Mouse (Mus musculus) C2C12 (cell line): ENCODE measurements at regions not wholly inside any gene's neighbourhood (a gene's known extent, or its start where the extent isn't known, plus 50 kb on each side); places are given as distances from the start of the nearest gene placed in this dataset.
"Not testable (repeated sequence)": the region's sequence is repeated elsewhere in the genome, so short reads cannot be mapped to it uniquely, and the experiment has no call there.

ENCODE experiments used
- H3K27me3 ChIP-seq: one replicate; pipeline ENCODE4 v1.6.1; 2011; ENCODE audit not compliant: control insufficient read depth, insufficient read depth, insufficient read length
- H3K36me3 ChIP-seq: one replicate; pipeline ENCODE4 v1.6.1; 2011; ENCODE audit not compliant: control insufficient read depth, insufficient read depth
- H3K4me3 ChIP-seq: one replicate; pipeline ENCODE4 v1.5.1; 2011; ENCODE audit warnings: mild to moderate bottlenecking, control low read depth; ENCODE audit not compliant: poor library complexity, insufficient read depth, severe bottlenecking
- H3K79me2 ChIP-seq: one replicate; pipeline ENCODE4 v1.6.1; 2011; ENCODE audit not compliant: control insufficient read depth, insufficient read depth
- H3K79me3 ChIP-seq: one replicate; pipeline ENCODE4 v1.6.1; 2011; ENCODE audit warnings: low read depth, control low read depth
- H3ac ChIP-seq: one replicate; pipeline ENCODE3; 2011; ENCODE audit warnings: low read depth; ENCODE audit not compliant: control insufficient read depth, insufficient read length
- CEBPB ChIP-seq: IDR thresholded peaks from one replicate; pipeline ENCODE4 v1.6.1; 2011; ENCODE audit warnings: low read depth, mild to moderate bottlenecking, control low read depth, moderate library complexity
- CTCF ChIP-seq: IDR thresholded peaks from one replicate; pipeline ENCODE4 v1.5.1; 2011; ENCODE audit not compliant: control insufficient read depth, insufficient read depth, insufficient read length
- FOSL1 ChIP-seq: IDR thresholded peaks from one replicate; pipeline ENCODE4 v1.8.0; 2011; ENCODE audit warnings: mild to moderate bottlenecking, low read length; ENCODE audit not compliant: poor library complexity, insufficient read depth, severe bottlenecking
- MAX ChIP-seq: IDR thresholded peaks from one replicate; pipeline ENCODE4 v1.6.1; 2011; ENCODE audit warnings: mild to moderate bottlenecking, control low read depth
- MYOD1 ChIP-seq: IDR thresholded peaks from one replicate; pipeline ENCODE4 v1.6.1; 2011; ENCODE audit warnings: low read depth; ENCODE audit not compliant: control insufficient read depth, insufficient read length
- MYOG ChIP-seq: IDR thresholded peaks from one replicate; pipeline ENCODE4 v1.6.1; 2011; ENCODE audit not compliant: control insufficient read depth, insufficient read length; ENCODE audit errors: extremely low read depth
- USF1 ChIP-seq: IDR thresholded peaks from one replicate; pipeline ENCODE4 v1.6.1; 2011; ENCODE audit warnings: low read depth, mild to moderate bottlenecking, control low read depth, moderate library complexity

- Histone ChIP-seq H3K79me2 (no peaks in the 10 kb centered on the region), H3K4me3 (no peak overlapping the region), H3ac (no peak overlapping the region), H3K27me3 (no peaks in the 10 kb centered on the region), H3K36me3 (no peaks in the 10 kb centered on the region), H3K79me3 (no peaks in the 10 kb centered on the region)
- TF ChIP-seq CEBPB (no peak), MYOD1 (no peak), MAX (no peak), USF1 (no peak), MYOG (no peak), CTCF (no peak), FOSL1 (no peak)
Measured at GRCm38 (mm10) chr17:59179018-59179417, 165.8 kb upstream of the Nudt12 start.

- H3K4me3 ChIP-seq, result no peak overlapping the region
- H3K27me3 ChIP-seq, result no peaks in the 10 kb centered on the region
- no peaks in the 10 kb centered on the region for H3K79me2 ChIP-seq
- no peaks in the 10 kb centered on the region for H3K79me3 ChIP-seq
- no peaks in the 10 kb centered on the region for H3K36me3 ChIP-seq
- H3ac ChIP-seq, result no peak overlapping the region
- no peak for TF ChIP-seq CTCF
- no peak for TF ChIP-seq MAX
- TF ChIP-seq MYOG, result no peak
- TF ChIP-seq MYOD1, result no peak
- no peak for TF ChIP-seq USF1
- TF ChIP-seq CEBPB, result no peak
- no peak for TF ChIP-seq FOSL1
Measured at GRCm38 (mm10) chr17:59156345-59156744, 143.2 kb upstream of the Nudt12 start.

GRCm38 (mm10) chr17:59143760-59144157, 130.6 kb upstream of the Nudt12 start:
- H3K27me3 ChIP-seq, result no peaks in the 10 kb centered on the region
- H3ac ChIP-seq, result no peak overlapping the region
- H3K79me2 ChIP-seq, result no peaks in the 10 kb centered on the region
- no peak overlapping the region for H3K4me3 ChIP-seq
- no peaks in the 10 kb centered on the region for H3K36me3 ChIP-seq
- H3K79me3 ChIP-seq, result no peaks in the 10 kb centered on the region
- TF ChIP-seq MAX (no peak), CEBPB (no peak), MYOD1 (no peak)

GRCm38 (mm10) chr17:59142995-59143759, 130.0 kb upstream of the Nudt12 start:
- no peak overlapping the region for H3ac ChIP-seq
- no peak overlapping the region for H3K4me3 ChIP-seq
- TF ChIP-seq MYOG, result no peak
- no peak for TF ChIP-seq CTCF
- TF ChIP-seq CEBPB, result no peak
- TF ChIP-seq MAX, result no peak
- no peak for TF ChIP-seq FOSL1
- TF ChIP-seq USF1, result no peak
- no peak for TF ChIP-seq MYOD1
- H3K27me3 ChIP-seq, result no peaks in the 10 kb centered on the region
- no peaks in the 10 kb centered on the region for H3K79me3 ChIP-seq
- H3K36me3 ChIP-seq, result no peaks in the 10 kb centered on the region
- no peaks in the 10 kb centered on the region for H3K79me2 ChIP-seq

- TF ChIP-seq MYOD1 (no peak), MYOG (no peak), CTCF (no peak), FOSL1 (no peak)
- Histone ChIP-seq H3K36me3 (no peaks in the 10 kb centered on the region), H3K79me2 (no peaks in the 10 kb centered on the region), H3ac (no peak overlapping the region), H3K4me3 (no peak overlapping the region), H3K79me3 (no peaks in the 10 kb centered on the region), H3K27me3 (no peaks in the 10 kb centered on the region)
Measured at GRCm38 (mm10) chr17:59138791-59139190, 125.6 kb upstream of the Nudt12 start.

- no peak overlapping the region for H3K4me3 ChIP-seq
- H3K27me3 ChIP-seq, result no peaks in the 10 kb centered on the region
- no peaks in the 10 kb centered on the region for H3K79me2 ChIP-seq
- H3K79me3 ChIP-seq, result no peaks in the 10 kb centered on the region
- no peaks in the 10 kb centered on the region for H3K36me3 ChIP-seq
- no peak overlapping the region for H3ac ChIP-seq
- no peak for TF ChIP-seq FOSL1
- no peak for TF ChIP-seq MYOG
- TF ChIP-seq CTCF, result peak; percentile 22
Measured at GRCm38 (mm10) chr17:59099376-59099775, 86.2 kb upstream of the Nudt12 start.

- H3K79me3 ChIP-seq, H3K27me3 ChIP-seq, H3ac ChIP-seq, H3K79me2 ChIP-seq, H3K36me3 ChIP-seq, H3K4me3 ChIP-seq: not testable (repeated sequence)
Measured at GRCm38 (mm10) chr17:59076846-59077245, 63.7 kb upstream of the Nudt12 start.

- H3K27me3 ChIP-seq, H3K36me3 ChIP-seq, H3K79me2 ChIP-seq, H3K79me3 ChIP-seq: not testable (repeated sequence)
- Histone ChIP-seq H3K4me3 (peak overlapping the region; percentile 26), H3ac (peak overlapping the region; percentile 69)
Measured at GRCm38 (mm10) chr17:59076361-59076760, 63.2 kb upstream of the Nudt12 start.
